Mouse (Mus musculus) bone marrow, adult 2 months (tissue): Measurements from ENCODE around the gene Samsn1.

ENCODE experiments used
- CTCF ChIP-seq: fragments of 200-500 bp; IDR thresholded peaks from 2 replicates; pipeline ENCODE4 v1.5.1; 2011; ENCODE audit warnings: low read length, control low read depth; ENCODE audit not compliant: control insufficient read depth, insufficient read depth
- POLR2A ChIP-seq: fragments of 200-500 bp; IDR thresholded peaks from 2 replicates; pipeline ENCODE4 v1.6.1; 2011; ENCODE audit warnings: low read depth, mild to moderate bottlenecking, control low read depth, low read length, borderline replicate concordance; ENCODE audit not compliant: control insufficient read depth

DNA sequence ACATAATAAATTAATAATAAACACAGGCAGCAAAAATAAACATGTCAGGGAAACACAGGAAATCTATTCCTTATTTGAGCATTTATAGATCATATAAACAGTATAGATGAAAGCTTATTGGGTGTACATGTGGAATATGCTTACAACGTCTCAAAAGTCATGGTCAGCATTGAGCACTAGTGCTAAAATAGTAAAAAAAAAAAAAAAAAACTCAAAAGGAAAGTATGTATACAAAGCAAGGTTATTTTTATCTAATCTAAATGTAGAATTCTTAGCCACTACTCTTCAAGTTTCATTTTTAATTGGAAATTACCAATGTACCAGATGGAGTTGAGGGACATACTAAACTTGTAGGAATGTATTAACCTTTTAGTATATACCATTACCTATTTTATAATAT, 116.8 kb downstream of the Samsn1 start:
- TF ChIP-seq POLR2A = no peak
- no peak for TF ChIP-seq CTCF
